Mouse (Mus musculus) thymus, postnatal 14 days (tissue): Measurements from ENCODE around the gene Angel2.
"Not testable (repeated sequence)": the region's sequence is repeated elsewhere in the genome, so short reads cannot be mapped to it uniquely, and the experiment has no call there.

Experiments
- DNase-seq: peaks from one replicate; pipeline ENCODE4 v3.0.0; 2021

Angel2 gene

GRCm38 (mm10) chr1:190924812-190925211, at the start of gene Angel2:
Angel2 (plus strand) TSS chr1:190925112.
- DNase-seq: not testable (repeated sequence)

DNA sequence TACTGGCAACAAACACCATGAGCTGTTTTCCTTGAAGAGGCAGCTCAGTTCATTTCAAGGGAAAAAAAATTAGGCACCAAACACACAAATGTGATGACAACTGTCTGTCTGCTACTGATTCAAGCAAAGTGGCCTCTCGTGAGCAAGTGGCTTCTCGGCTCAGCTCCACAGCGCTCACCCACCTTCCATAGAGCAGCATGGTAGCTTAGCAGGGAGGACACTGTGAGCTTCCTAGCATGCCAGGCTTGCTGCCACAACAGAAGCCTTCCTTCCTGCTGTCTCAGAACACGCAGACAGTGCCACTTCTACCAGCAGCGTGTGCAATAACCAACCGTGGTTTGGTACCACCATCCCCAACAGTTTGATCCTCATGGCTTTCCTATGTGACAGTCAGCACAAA, 49.2 kb upstream of the Angel2 start:
- no peak for DNase-seq

DNA sequence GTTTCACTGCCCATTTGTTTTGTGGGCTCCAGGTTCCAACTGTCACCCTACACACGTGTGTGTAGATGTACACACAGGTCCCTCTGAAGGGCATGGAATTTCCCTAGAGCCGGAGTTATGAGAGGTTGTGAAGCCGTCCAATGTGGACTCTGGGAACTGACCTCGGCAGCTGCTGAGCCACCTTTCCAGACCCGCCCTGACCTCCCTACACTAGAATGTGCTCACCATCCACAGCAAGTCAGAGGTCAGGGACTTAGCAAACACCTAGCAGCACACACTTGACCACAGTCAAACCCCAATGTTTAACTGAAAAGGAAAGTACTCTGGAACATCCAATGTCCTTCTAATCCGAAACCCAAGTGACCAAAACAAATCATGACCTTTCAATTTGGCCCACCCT, 44.3 kb upstream of the Angel2 start:
- DNase-seq: no peak

- DNase-seq: peak; percentile 58
These were observed 43.5 kb upstream of the Angel2 start for GRCm38 (mm10) chr1:190881422-190881821.

- no peak for DNase-seq
These were observed 38.9 kb upstream of the Angel2 start for GRCm38 (mm10) chr1:190886014-190886413.

GRCm38 (mm10) chr1:190888031-190888430, 36.9 kb upstream of the Angel2 start:
- no peak for DNase-seq

DNA sequence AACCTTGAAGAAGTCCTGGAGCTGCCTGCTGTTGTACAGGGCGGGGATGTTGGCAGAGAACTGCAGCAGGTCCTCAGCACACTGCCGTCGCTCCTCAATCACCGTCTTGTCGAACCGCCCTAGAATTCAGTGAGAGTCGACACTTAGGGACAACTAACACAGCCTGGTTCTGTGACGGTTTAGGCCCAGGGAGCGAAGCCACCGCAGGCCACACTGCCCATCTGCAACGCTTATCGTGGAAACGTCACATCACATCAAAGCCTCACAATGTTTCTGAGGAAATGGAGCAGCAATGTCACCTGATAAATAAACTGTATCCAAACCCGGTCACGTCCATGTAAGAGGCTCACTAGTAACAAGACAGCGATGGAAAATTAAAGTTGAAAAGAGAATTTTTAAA, 36.3 kb upstream of the Angel2 start:
- DNase-seq: no peak

GRCm38 (mm10) chr1:190893559-190894167, 31.2 kb upstream of the Angel2 start:
- DNase-seq: no peak

DNA sequence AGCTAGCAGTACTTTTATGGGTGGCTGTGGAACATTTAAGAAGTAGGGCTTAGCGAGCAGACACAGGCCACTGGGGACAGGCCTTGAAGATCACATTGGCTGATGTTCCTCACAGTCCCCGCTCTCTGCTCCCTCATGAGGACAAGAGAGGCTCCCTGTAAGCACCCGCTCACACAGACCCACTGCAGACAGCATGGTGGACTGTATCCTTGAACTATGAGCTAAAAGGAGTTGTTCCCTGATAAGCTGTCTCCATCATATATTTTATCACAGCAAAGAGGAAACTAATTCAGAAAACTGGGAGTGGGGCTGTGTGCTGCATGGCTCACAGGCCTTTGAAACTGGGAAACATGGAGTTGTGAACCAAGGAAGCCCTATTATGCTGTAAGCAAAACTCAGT, 26.7 kb upstream of the Angel2 start:
- DNase-seq: no peak

DNA sequence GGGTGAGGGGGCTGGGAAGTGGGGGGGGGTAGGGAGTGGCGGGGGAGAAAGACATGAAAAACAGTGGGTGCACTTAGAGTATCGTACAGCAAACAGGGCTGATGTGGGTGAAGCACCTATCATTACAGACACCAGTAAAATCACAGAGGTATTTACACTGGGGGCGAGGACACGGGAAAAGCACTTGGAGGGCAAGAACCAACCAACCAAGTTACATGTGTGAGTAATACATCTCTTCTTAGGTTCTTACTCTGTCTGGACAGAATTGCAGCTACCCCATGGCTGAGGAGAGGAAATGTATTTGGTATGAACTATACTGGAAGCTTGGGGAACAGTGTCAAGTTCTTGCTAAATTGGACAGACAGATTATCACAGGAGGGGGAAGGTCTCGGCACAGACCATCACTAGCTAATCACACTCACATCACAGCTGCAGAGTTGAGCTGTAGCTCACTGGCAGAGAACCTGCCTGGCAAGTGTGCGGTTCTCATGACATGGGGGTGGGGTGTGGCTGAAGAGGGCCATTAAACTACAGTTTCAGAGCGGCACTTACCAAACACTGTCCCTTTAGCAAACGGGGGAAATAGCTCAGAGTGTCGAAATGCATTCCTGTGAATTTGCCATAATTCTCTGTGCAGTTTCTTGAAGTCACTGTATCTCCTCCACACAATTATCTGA, 25.9 kb upstream of the Angel2 start:
- no peak for DNase-seq

DNA sequence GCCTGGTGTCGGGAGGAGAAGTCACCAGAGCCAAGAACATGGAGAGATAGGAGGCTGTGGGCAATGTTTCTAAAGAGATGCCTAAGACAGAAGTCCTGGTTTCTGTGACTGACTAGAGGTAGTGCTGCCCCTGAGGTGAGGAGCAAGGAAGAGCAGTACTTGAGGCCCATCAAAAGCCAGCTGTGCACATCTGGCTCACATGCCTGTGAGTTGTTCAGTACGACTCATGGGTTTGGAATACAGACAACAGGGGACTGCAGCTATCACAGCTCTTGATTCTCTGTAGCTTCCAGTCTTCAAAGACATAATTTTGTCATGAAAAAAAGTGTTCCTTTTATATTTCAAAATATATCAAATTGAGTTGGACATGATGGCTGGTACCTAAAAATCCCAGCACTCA, 23.8 kb upstream of the Angel2 start:
- no peak for DNase-seq

- no peak for DNase-seq
These were observed 20.8 kb upstream of the Angel2 start for GRCm38 (mm10) chr1:190904136-190904535.

DNA sequence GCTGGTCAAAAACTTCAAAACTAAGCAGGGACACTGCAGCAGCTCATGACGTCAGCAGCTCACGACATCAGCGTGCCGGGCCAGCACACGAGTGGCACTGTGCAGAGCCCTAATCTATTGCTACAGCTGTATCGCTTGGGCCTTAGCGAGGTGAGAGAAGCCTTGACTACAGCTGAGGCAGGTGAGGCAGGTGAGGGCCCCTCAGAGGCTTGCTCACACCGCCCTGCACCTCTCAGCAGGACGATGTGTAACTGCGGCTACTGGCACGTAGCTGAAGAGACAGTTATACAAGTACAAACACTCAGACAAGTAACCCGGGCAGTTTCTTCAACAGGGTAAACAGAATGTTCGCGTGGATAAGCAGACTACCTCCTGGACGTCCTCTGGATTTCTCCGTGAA, 20.2 kb upstream of the Angel2 start:
- no peak for DNase-seq

DNA sequence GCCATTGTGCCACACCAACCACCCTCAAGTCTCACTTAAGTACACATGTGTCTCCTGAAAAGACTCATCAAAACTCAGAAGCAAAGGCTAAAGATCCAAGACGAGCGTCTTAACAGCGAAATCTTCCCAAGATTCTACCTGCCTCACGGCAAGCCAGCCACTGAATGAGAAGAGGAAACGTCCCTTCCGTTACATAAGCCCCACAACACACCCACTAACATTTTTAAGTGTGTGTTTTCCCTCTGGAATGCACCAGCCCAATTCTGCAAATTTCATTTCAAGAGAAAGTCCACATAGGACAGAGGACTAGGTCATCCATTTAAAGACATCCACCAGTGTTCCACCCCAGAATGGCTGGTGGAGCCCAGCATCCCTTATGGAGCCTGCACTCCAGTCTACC, 14.1 kb upstream of the Angel2 start:
- DNase-seq: no peak

DNA sequence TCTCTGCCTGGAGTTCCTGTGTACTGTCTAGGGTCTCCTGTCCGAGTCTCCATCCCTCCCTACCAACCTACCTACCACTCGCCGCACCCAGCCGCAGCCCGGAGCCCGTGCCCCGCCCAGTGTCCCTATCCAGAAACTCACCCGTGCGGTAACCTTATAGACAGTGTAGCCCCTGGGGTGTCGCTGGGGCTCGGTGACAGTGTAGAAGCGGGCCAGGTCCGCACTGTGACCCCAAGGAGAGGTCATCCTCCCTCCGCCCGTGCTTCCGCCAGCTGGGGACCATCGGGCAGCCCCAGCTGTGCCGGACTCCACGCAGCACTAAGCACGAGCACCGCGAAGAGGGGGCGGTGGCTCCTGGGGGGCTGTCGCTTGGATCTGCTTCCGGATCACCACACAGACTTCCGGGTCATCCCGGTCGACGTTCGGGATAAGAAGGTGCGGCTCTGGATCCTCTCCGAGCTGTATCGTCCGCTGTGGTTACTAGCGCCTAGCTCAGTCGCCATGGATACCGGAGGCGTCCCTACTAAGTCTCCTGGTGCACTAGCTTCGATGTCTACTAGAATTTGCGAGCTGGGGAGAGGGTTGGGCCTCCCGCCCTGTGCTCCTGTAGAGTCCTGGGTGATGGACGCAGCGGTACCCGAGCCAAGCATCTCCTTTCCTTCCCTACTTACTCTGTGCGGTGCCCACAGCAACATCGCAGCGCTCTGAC, 13.3 kb upstream of the Angel2 start, which contains the start of gene Rps6kc1:
TSS of gene Rps6kc1 (minus strand) at position 356 of the 709 bp plus-strand sequence.
- peak; percentile 72 for DNase-seq

DNA sequence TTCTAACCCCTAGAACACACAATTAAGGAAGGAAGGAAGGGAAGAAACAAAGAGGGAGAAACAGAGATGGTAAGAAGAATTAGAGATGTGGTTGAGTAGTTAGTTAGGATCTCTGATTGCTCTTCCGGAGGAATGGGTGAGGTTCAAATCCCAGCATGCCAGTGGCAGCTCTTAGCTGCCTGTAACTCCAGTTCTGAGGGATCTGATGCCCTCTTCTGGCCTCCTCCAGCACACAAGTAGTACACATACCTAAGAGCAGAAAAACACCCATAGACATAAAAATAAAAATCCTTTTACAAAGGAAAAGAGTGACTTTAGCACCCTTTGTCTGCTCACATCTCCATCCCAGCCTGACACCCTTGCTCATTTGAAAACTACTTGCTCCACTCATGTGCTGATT, 12.3 kb upstream of the Angel2 start:
- no peak for DNase-seq

- no peak for DNase-seq
These were observed 6.0 kb upstream of the Angel2 start for GRCm38 (mm10) chr1:190918938-190919337.

DNA sequence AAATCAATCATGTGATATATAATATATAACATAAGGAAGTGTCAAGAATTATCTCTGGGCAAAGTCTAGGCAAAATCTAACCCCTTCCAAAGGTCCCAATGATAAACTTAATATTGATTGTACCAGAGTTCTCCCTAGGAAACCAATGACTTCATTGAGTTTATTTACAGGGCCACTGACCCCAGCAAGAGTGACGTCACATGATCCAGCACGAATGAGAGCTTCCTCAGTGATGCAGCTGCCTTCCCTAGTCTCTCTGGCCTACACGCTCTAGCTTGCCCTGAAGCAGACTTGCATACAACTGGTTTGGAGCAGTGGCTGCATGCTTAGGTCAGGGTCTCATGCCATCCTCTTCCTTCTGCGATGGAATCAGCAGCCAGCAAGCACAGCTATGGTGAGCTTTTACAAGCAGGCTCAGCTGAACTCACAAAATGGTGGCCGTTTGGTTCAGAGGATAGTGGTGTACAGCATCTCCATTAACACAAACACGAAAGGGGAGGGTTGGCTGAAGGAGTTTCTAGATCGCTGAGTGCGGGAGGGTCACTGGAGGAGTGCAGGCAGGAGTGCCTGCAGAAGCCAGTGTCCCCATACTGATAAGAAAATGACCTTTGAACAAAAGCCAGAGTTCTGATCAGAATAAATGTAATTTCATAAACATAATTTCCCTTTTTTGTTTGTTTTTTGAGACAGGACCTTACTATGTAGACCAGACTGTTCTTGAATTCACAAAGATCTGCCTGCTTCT, 5.0 kb upstream of the Angel2 start:
- DNase-seq: no peak

GRCm38 (mm10) chr1:190927311-190927710, 2.4 kb downstream of the Angel2 start:
- DNase-seq: no peak

DNA sequence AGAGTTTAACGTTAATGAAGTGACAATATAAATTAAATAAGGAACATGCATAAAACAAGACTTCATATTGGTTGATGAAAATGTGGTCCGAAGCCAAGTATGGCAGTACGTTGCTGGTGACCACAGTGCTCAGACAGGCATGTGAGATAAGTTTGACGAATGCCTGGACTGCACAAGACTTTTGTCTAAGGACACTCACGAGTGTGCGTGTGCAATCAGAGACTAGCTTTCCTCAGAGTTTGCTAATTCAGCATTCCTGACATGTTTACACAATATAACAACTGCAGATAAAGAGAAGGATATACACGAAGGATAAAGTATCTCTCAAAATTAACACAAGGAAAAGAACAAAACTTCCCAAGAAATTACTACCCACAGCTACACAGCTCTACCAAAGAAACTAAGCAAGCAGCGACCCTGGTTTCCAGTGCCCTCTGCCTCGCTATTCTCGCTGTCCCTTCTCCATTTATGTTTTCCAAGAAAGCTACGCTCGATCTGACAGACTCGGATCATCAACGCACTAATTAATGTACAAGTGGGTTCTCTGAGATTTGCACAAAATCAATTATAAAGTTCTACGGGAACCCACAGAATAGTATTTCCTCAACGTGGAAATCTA, 2.9 kb downstream of the Angel2 start:
- DNase-seq: no peak

DNA sequence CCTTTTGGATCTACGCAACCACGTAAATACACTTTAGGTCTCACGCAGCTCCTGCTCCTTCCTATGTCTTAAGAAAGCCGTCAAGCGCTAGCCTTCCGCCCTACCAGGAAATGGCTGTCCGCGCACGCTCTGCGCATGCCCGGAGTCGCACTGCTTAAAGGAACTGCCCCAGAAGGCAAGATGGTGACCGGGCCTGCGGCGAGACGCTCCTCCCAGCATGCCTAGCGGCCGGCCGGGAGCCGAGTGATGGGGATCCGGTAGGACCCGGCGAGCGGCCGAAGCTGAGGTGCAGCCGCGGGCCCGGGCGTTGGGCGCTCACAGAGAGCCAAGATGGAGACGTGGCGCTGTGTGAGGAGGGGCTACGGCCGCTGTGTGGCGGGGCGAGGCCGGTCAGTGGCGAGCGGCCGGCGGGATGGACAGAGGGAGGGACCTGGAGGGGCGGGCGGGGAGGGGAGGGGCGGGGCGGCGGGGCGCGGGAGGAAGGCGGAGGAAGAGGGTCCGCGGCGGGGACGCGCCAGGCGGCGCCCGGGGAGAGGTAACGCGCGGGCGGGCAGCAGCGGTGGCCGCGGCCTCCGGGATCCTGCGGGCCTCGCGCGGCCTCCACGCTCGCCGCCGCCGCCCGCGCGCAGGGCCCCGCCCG, 3.6 kb downstream of the Angel2 start:
- peak; percentile 98 for DNase-seq

- no peak for DNase-seq
These were observed 4.2 kb downstream of the Angel2 start for GRCm38 (mm10) chr1:190929010-190929695.
